Mouse (Mus musculus): ENCODE data around the gene Cacna2d3. TPM values are rescaled to one million over a fixed set of nuclear protein-coding genes. Genes with fewer than 3 reads are reported as not detected.
A peak's percentile ranks its signal among the peaks of the same experiment; 100 is the strongest.

Gene Cacna2d3
- polyA plus RNA-seq, 1 experiment from 2014 or later, result 1.1 TPM

- H3K9me3 ChIP-seq, result no peaks in the 10 kb centered on the region
- H3K4me1 ChIP-seq, result no peaks in the 10 kb centered on the region
- no peak for DNase-seq (ENCODE audit: low spot score)
- 60% methylated on average over 6 of the region's 6 CpGs for WGBS
- no peaks in the 10 kb centered on the region for H3K36me3 ChIP-seq
- H3K27ac ChIP-seq, result no peak overlapping the region
- H3K4me3 ChIP-seq, result no peak overlapping the region
- H3K27me3 ChIP-seq (ENCODE audit: insufficient read depth, poor library complexity, severe bottlenecking), result no peaks in the 10 kb centered on the region
These were observed 112.9 kb downstream of the Cacna2d3 start for GRCm38 (mm10) chr14:29608761-29609160.

- no peaks in the 10 kb centered on the region for H3K36me3 ChIP-seq
- no peaks in the 10 kb centered on the region for H3K9me3 ChIP-seq
- no peaks in the 10 kb centered on the region for H3K27me3 ChIP-seq (ENCODE audit: insufficient read depth, poor library complexity, severe bottlenecking)
- WGBS, result 82% methylated on average over 8 of the region's 8 CpGs
- H3K4me1 ChIP-seq, result no peaks in the 10 kb centered on the region
- no peak overlapping the region for H3K4me3 ChIP-seq
- no peak overlapping the region for H3K27ac ChIP-seq
- DNase-seq (ENCODE audit: low spot score), result no peak
These were observed 122.2 kb downstream of the Cacna2d3 start for GRCm38 (mm10) chr14:29599428-29599827.

- DNase-seq (ENCODE audit: low spot score), result no peak
- Histone ChIP-seq H3K27ac (no peak overlapping the region), H3K9me3 (no peaks in the 10 kb centered on the region), H3K27me3 (ENCODE audit: insufficient read depth, poor library complexity, severe bottlenecking) (no peaks in the 10 kb centered on the region), H3K4me1 (no peaks in the 10 kb centered on the region), H3K4me3 (no peak overlapping the region), H3K36me3 (no peaks in the 10 kb centered on the region)
- 88% methylated on average over 4 of the region's 4 CpGs for WGBS
These were observed 128.8 kb downstream of the Cacna2d3 start for GRCm38 (mm10) chr14:29592896-29593295.

DNA sequence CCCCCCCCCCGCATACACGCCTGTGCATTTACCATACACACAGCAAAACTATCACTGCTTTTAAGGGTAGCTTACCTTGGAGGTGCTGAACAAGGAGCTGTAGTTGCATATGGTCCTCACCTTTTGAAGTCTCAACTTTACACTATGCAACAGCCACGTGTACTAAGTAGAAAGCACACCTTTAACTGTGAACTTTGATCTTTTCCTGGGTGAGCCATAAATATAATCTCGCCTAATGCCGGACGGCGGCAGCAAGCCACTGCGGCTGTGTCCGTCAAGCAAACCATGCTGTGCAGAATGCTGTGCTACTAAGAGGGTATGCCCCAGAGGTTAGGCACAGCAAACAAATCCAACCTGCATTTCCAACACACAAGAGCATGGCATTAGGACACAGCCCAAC is 132.0 kb downstream of the Cacna2d3 start:
- Histone ChIP-seq H3K4me3 (no peak overlapping the region), H3K27ac (no peak overlapping the region), H3K36me3 (no peaks in the 10 kb centered on the region), H3K27me3 (ENCODE audit: insufficient read depth, poor library complexity, severe bottlenecking) (no peaks in the 10 kb centered on the region), H3K4me1 (no peaks in the 10 kb centered on the region), H3K9me3 (no peaks in the 10 kb centered on the region)
- DNase-seq (ENCODE audit: low spot score), result no peak
- WGBS, result 82% methylated on average over 9 of the region's 9 CpGs

- Histone ChIP-seq H3K9me3 (no peaks in the 10 kb centered on the region), H3K4me1 (no peaks in the 10 kb centered on the region), H3K4me3 (no peak overlapping the region), H3K27me3 (ENCODE audit: insufficient read depth, poor library complexity, severe bottlenecking) (no peaks in the 10 kb centered on the region), H3K36me3 (no peaks in the 10 kb centered on the region), H3K27ac (no peak overlapping the region)
- 78% methylated on average over 2 of the region's 2 CpGs for WGBS
- DNase-seq (ENCODE audit: low spot score), result no peak
These were observed 139.7 kb downstream of the Cacna2d3 start for GRCm38 (mm10) chr14:29581961-29582360.

DNA sequence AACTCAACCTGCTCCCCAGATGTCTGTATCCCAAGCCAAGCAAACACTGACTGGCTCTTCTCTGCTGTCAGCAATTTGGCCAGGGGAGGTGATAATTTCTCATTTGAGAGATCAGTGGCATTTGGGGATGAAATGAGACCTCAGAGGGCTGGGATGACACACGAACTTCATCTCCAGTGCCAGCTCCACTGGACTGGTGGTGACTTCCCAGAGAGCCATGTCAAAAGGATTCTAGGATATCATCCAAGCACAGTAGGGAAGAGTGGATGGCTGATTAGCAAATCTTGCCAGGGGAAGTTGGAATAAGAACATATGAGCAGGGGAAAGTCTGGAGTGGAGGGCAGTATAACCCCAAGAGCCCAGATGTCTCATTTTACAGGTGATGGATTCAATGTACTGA is 143.9 kb downstream of the Cacna2d3 start:
- no peaks in the 10 kb centered on the region for H3K36me3 ChIP-seq
- WGBS, result 63% methylated on average over 1 of the region's 1 CpGs
- H3K9me3 ChIP-seq, result no peaks in the 10 kb centered on the region
- DNase-seq (ENCODE audit: low spot score), result no peak
- H3K27me3 ChIP-seq (ENCODE audit: insufficient read depth, poor library complexity, severe bottlenecking), result no peaks in the 10 kb centered on the region
- H3K27ac ChIP-seq, result no peak overlapping the region
- H3K4me3 ChIP-seq, result no peak overlapping the region
- H3K4me1 ChIP-seq, result no peaks in the 10 kb centered on the region

GRCm38 (mm10) chr14:29575551-29575950 is 146.1 kb downstream of the Cacna2d3 start:
- no peaks in the 10 kb centered on the region for H3K27me3 ChIP-seq (ENCODE audit: insufficient read depth, poor library complexity, severe bottlenecking)
- no peaks in the 10 kb centered on the region for H3K36me3 ChIP-seq
- H3K4me3 ChIP-seq, result no peak overlapping the region
- H3K27ac ChIP-seq, result no peak overlapping the region
- H3K9me3 ChIP-seq, result no peaks in the 10 kb centered on the region
- no peak for DNase-seq (ENCODE audit: low spot score)
- H3K4me1 ChIP-seq, result no peaks in the 10 kb centered on the region
- 41% methylated on average over 5 of the region's 5 CpGs for WGBS

GRCm38 (mm10) chr14:29562704-29563103 is 159.0 kb downstream of the Cacna2d3 start:
- no peaks in the 10 kb centered on the region for H3K9me3 ChIP-seq
- H3K4me3 ChIP-seq, result no peak overlapping the region
- H3K4me1 ChIP-seq, result no peaks in the 10 kb centered on the region
- peak; percentile 17 for DNase-seq (ENCODE audit: low spot score)
- H3K27me3 ChIP-seq (ENCODE audit: insufficient read depth, poor library complexity, severe bottlenecking), result no peaks in the 10 kb centered on the region
- no peaks in the 10 kb centered on the region for H3K36me3 ChIP-seq
- H3K27ac ChIP-seq, result no peak overlapping the region
- 63% methylated on average over 6 of the region's 6 CpGs for WGBS

DNA sequence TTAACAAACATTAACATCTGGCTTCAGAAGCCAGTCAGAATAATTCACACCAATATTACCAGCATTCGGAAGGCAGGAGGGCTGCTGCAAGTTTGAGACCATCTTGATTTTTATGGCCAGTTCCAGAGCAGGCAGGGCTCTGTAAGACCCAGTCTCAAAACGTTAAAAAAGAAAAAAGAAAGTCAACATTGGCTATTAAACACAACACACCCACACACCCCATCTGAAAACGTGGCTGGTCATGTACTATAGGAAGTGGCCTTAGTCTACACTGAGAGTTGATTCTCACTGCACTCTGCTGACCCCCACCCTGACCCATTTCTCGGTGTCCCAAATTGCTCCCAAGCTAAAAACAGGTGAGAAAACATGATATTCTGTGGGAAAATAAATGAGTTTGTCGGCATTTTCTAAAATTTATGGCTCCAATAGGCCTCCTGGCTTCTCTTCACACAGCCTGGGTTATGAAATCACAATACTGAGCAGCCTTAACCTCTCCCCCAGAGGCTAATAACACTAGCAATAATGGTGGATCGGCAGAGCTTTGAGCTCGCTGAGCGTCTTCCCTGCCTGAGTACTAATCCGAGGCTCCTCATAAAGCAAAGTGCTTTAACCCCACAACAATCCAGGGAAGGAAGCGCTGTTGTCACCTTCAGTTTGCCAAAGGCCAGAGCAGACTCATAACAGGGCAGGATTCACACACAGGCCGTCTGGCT is 160.4 kb downstream of the Cacna2d3 start:
- H3K27me3 ChIP-seq (ENCODE audit: insufficient read depth, poor library complexity, severe bottlenecking), result no peaks in the 10 kb centered on the region
- H3K9me3 ChIP-seq, result no peaks in the 10 kb centered on the region
- H3K4me3 ChIP-seq, result no peak overlapping the region
- no peaks in the 10 kb centered on the region for H3K4me1 ChIP-seq
- no peak overlapping the region for H3K27ac ChIP-seq
- no peak for DNase-seq (ENCODE audit: low spot score)
- 79% methylated on average over 11 of the region's 11 CpGs for WGBS
- H3K36me3 ChIP-seq, result no peaks in the 10 kb centered on the region

GRCm38 (mm10) chr14:29558440-29558839 is 163.2 kb downstream of the Cacna2d3 start:
- DNase-seq (ENCODE audit: low spot score), result no peak
- no peak overlapping the region for H3K27ac ChIP-seq
- no peak overlapping the region for H3K4me3 ChIP-seq
- WGBS, result 85% methylated on average over 8 of the region's 8 CpGs
- H3K9me3 ChIP-seq, result no peaks in the 10 kb centered on the region
- no peaks in the 10 kb centered on the region for H3K4me1 ChIP-seq
- no peaks in the 10 kb centered on the region for H3K36me3 ChIP-seq
- no peaks in the 10 kb centered on the region for H3K27me3 ChIP-seq (ENCODE audit: insufficient read depth, poor library complexity, severe bottlenecking)

- WGBS, result 85% methylated on average over 3 of the region's 3 CpGs
- Histone ChIP-seq H3K4me1 (no peaks in the 10 kb centered on the region), H3K27ac (no peak overlapping the region), H3K9me3 (no peaks in the 10 kb centered on the region), H3K4me3 (no peak overlapping the region), H3K27me3 (ENCODE audit: insufficient read depth, poor library complexity, severe bottlenecking) (no peaks in the 10 kb centered on the region), H3K36me3 (no peaks in the 10 kb centered on the region)
- DNase-seq (ENCODE audit: low spot score), result no peak
These were observed 165.5 kb downstream of the Cacna2d3 start for GRCm38 (mm10) chr14:29556152-29556551.

GRCm38 (mm10) chr14:29552471-29552870 is 169.2 kb downstream of the Cacna2d3 start:
- no peak overlapping the region for H3K27ac ChIP-seq
- no peak for DNase-seq (ENCODE audit: low spot score)
- H3K36me3 ChIP-seq, result no peaks in the 10 kb centered on the region
- no peak overlapping the region for H3K4me3 ChIP-seq
- H3K27me3 ChIP-seq (ENCODE audit: insufficient read depth, poor library complexity, severe bottlenecking), result no peaks in the 10 kb centered on the region
- 85% methylated on average over 5 of the region's 5 CpGs for WGBS
- no peaks in the 10 kb centered on the region for H3K9me3 ChIP-seq
- no peaks in the 10 kb centered on the region for H3K4me1 ChIP-seq

GRCm38 (mm10) chr14:29548646-29549045 is 173.0 kb downstream of the Cacna2d3 start:
- no peak for DNase-seq (ENCODE audit: low spot score)
- no peaks in the 10 kb centered on the region for H3K36me3 ChIP-seq
- 80% methylated on average over 5 of the region's 5 CpGs for WGBS
- H3K9me3 ChIP-seq, result no peaks in the 10 kb centered on the region
- H3K4me3 ChIP-seq, result no peak overlapping the region
- no peaks in the 10 kb centered on the region for H3K27me3 ChIP-seq (ENCODE audit: insufficient read depth, poor library complexity, severe bottlenecking)
- no peak overlapping the region for H3K27ac ChIP-seq
- H3K4me1 ChIP-seq, result no peaks in the 10 kb centered on the region

DNA sequence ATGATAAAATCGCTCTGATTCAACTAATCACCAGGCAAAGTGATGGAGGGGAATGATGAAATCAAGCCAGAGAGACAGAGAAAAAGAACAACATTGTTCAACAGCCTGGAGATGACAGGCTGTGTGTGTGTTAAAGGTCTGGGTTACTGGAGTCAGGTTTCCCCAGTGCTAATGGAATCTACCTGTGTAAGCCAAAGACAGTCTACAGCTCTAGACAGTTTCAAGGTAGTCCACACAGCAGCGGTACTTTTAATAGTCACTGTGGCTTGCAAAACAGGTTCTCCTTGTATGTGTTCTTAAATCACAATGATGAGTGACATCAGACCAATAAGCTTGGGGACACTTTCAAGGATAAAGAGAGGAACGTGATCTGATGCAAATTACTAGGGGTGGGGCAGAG is 191.1 kb downstream of the Cacna2d3 start:
- Histone ChIP-seq H3K9me3 (no peaks in the 10 kb centered on the region), H3K27me3 (ENCODE audit: insufficient read depth, poor library complexity, severe bottlenecking) (no peaks in the 10 kb centered on the region), H3K4me3 (no peak overlapping the region), H3K27ac (no peak overlapping the region), H3K4me1 (no peaks in the 10 kb centered on the region), H3K36me3 (no peaks in the 10 kb centered on the region)
- DNase-seq (ENCODE audit: low spot score), result no peak
- WGBS, result 73% methylated on average over 3 of the region's 3 CpGs

Data from heart, embryonic 10.5 days (tissue).